Mouse (Mus musculus): ENCODE results near the gene Rdm1.

The Rdm1 gene

DNA sequence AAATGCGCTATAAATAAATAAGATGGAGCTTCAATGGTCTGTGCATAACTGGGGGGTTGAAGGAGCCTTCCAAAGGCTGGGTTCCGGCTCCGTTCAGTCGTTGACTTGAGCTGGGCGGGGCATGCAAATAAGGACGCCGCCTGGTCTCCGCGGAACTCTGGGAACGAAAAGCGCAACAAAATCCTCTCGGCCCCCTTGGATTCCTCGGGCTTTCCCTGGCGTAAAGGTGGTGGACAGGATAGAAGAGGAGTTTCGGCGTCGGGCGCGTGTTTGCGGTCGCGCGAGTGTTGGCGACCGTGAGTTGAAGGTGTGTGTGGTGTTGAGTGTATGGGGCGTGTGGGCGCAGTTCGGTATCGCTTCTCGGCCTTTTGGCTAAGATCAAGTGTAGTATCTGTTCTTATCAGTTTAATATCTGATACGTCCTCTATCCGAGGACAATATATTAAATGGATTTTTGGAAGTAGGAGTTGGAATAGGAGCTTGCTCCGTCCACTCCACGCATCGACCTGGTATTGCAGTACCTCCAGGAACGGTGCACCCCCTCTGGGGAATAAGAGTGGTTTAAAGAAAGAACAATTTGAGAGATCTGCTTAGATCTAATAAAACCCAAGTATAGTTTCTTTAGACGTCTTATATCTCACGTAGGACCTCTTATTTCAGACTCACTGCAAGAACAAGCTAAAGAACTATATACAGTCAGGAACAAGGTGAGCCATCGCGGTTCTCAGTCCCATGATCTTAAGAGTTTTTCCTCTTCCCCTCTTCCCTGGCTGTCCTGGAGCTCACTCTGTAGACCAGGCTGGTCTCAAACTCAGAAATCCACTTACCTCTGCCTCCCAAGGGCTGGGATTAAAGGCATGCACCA, 31.1 kb downstream of the Rdm1 start:
- DNase-seq (ENCODE audit: low read depth, low spot score), result peak; percentile 88

- DNase-seq (ENCODE audit: low read depth, low spot score), result peak; percentile 56
These were observed 32.0 kb downstream of the Rdm1 start for GRCm38 (mm10) chr11:101658751-101659558.

GRCm38 (mm10) chr11:101661191-101661590, 34.2 kb downstream of the Rdm1 start:
- no peak for DNase-seq (ENCODE audit: low read depth, low spot score)

DNA sequence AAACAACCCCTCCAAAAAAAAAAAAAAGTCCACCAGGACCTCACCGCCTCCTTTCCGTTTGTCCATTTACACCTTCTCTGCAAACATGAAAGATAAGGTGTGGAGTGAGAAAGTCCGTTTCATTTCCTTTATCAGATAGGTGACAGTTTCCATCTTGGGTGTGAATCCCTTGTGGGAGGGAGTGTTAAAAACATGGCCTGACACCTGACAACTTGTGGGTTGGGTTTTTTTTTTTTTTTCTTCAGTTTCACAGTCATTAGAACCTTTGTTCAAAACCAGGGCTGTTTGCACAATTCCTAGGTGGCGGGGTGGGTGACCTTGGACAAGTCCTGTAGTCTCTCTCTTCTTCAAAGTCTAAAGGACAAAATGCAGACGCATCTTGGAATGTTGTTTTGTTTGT, 34.8 kb downstream of the Rdm1 start:
- no peak for DNase-seq (ENCODE audit: low read depth, low spot score)

GRCm38 (mm10) chr11:101663229-101664027, 36.4 kb downstream of the Rdm1 start:
- no peak for DNase-seq (ENCODE audit: low read depth, low spot score)

DNA sequence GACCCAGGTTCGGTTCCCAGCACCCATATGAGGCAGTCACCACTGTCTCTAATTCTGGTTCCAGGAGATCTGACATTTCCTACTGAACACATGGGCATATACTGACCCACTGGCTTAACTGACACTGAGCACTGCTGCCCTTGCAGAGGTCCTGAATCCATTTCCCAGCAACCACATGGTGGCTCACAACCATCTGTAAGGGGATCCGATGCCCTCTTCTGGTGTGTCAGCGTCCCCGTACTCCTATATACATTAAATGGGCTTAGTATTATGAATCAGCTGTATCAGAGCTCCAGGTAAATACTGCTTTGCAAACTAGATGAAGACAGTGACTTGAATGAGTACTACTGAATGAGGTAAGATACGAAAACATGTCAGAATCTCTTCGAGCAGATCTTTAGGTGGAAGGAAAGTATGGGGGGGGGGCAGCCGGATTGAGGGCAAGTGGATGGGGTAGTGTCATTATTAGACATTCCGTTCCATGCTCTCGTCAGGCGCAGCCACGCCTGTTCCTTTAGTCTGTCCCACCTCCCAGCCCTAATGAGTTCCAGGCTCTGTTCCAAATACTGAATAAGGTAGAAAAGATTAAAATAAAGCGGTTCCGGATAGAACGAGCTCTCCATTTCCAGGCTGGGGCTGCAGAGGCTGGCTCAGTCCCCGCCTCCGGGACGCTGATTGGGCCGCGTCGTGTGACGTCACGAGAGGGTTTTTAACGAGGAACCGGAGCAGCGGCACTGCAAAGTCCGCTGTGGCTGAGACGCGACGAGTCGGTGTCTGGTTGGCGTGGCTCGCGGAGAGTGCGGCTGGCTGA, 38.0 kb downstream of the Rdm1 start, which contains the start of gene Arl4d:
TSS of gene Arl4d (plus strand) at position 717 of the 811 bp plus-strand sequence.
- no peak for DNase-seq (ENCODE audit: low read depth, low spot score)

- no peak for DNase-seq (ENCODE audit: low read depth, low spot score)
These were observed 38.6 kb downstream of the Rdm1 start for GRCm38 (mm10) chr11:101665636-101665992.

DNA sequence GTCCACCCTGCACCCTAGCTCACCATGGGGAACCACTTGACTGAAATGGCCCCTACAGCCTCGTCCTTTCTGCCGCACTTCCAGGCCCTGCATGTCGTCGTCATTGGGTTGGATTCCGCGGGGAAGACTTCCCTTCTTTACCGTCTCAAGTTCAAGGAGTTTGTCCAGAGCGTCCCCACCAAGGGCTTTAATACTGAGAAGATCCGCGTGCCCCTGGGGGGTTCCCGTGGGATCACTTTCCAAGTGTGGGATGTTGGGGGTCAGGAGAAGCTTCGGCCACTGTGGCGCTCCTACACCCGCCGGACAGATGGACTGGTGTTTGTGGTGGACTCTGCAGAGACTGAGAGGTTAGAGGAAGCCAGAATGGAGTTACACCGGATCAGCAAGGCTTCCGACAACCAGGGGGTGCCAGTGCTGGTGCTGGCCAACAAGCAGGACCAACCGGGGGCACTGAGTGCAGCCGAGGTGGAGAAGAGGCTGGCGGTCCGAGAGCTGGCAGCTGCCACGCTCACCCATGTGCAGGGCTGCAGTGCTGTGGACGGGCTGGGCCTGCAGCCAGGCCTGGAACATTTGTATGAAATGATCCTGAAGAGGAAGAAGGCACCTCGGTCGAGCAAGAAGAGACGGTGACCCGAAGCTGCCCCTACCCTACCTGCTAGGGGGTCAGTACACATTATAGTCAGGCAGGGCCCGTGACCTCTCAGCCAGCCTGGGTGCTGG, 39.8 kb downstream of the Rdm1 start:
- no peak for DNase-seq (ENCODE audit: low read depth, low spot score)

GRCm38 (mm10) chr11:101667871-101668532, 41.0 kb downstream of the Rdm1 start:
- DNase-seq (ENCODE audit: low read depth, low spot score), result no peak

GRCm38 (mm10) chr11:101668546-101669261, 41.7 kb downstream of the Rdm1 start:
- DNase-seq (ENCODE audit: low read depth, low spot score), result no peak

DNA sequence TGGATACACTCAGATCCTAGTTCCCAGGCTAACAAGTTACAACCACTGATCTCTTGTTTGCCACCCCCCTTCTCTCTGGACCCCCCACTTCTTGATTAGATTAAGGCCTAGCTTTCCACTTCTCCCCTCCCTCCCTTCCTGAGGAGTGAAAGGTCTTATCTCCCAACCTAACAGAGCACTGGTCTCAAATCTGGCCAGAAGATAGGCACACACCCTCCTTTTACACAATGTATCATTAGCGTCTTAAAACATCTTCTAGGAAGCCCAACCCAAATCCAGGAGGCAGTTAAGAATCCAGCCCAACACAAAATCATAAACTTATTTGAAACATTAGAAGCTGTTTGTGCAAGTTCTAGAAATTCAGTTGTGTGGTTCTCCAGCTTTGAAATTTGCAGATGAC, 43.3 kb downstream of the Rdm1 start:
- DNase-seq (ENCODE audit: low read depth, low spot score), result no peak

DNA sequence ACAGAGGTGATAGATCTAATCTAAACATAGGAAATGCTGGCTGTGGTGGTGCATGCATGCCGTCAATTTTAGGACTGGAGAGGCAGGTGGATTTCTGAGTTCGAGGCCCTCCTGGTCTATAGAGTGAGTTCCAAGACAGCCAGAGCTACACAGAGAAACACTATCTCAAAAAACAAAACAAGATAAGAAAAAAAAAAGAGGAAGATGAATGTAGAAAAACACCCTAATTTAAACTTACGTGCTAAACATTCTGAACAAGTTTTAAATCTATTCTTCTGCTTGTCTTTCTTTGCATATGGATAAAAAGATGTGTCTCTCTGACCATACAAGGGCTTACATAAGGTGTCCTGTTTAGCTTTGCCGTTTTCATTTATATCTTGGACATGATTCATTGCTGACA, 44.3 kb downstream of the Rdm1 start:
- DNase-seq (ENCODE audit: low read depth, low spot score), result no peak

DNA sequence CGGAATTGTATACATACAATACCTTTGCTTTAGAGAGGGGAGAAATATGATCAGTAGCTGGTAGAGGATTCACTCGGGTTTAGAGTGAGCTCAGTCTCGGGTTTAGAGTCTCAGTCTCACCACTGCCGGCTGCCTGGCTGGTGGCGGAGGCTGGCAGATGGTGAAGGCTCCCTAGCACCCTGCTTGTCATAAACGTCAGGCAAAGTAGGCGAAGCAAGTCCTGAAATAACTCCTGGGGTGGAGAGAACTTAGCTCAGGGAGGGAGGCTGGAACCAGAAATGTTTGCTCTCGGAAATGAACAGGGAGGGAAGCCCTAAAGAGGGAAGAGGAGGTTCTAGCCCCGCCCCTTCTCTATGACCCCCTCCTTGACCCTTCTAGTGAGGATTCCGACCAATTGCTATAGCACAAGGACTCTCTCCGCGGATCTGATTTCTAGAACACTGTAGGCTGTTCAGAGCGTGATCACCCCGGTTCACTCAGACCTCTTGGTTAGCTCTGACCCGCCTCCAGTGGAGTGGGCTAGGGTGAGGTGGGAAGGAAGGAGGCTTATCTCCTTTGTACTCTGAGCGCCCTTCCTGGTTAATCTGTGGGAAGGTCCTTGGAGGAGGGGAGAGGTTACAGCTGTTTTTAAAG, 46.1 kb downstream of the Rdm1 start:
- DNase-seq (ENCODE audit: low read depth, low spot score), result no peak

DNA sequence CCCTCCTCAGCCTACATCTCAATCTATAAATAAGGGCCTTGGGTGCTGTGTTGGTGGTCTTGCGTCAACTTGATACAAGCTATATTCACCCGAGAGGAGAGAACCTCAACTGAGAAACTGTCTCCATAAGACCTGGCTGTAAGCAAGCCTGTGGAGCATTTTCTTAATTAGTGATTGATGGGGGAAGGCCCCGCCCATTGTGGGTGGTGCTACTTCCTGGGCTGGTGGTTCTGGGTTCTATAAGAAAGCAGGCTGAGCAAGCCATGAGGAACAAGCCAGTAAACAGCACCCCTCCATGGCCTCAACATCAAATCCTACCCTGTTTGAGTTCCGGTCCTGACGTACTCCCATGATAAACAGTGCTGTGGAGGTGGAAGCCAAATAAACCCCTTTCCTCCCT, 47.1 kb downstream of the Rdm1 start:
- no peak for DNase-seq (ENCODE audit: low read depth, low spot score)

DNA sequence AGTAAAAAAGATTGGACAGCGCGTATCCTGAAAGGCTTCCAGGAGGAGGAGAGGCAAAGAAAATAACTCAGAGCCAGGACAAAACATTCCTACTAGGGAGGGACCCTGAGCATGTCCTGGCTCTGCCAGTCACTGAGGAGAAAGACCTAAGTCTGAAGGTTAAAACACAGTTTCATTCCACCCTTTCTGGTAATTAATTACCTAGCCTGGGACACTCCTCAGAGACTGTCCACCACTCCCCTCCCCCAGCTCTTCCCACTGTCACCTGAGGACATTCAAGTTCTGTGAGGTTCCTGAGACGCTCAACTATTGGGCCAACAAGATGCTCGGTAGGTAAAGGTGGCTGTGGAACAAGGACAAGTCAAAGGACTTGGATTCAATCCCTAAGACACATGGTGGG, 48.4 kb downstream of the Rdm1 start:
- DNase-seq (ENCODE audit: low read depth, low spot score), result no peak

GRCm38 (mm10) chr11:101677655-101678054, 50.7 kb downstream of the Rdm1 start:
- no peak for DNase-seq (ENCODE audit: low read depth, low spot score)

DNA sequence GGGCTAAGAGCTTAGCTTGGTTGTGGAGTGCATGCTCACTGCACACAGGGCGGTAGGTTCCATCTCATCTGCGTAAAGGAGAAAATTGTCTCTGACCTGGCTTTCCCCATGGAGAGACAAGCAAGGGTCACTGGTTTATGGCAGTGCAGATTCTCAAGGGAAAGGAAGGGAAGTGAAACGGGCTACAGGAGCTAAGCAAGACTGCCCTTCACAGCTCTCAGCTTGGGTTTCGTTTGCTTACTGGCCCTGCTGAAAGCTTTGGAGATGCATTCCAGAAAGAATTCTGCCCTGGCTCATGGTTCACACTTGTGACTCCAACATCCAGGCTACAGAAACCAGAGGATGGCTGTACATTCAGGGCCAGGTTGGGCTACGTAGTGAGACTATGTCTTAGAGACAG, 51.8 kb downstream of the Rdm1 start:
- DNase-seq (ENCODE audit: low read depth, low spot score), result no peak

DNA sequence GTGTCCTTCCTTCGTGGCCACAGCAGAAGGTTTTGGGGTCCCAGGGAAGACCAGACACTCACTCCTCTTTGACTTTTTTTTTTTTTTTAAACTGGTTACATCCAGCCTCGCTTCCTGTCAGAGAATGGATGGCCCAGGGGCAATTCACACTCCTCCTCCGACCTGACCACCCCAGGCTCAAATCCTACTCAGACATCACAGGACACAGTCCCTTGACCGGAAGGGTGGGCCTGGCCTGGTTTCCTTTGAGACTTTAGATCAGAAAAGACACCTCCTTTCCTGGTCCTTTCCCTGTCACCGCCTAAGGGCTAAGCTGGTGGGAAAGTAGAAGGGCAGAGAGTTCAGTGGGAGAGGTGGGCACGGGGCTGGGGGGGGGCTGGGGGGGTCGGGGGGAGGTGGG, 52.9 kb downstream of the Rdm1 start:
- DNase-seq (ENCODE audit: low read depth, low spot score), result no peak
